Mouse (Mus musculus) heart, postnatal 0 days (tissue): Measurements from ENCODE around the gene Dnajb8. TPM values are rescaled to one million over a fixed set of nuclear protein-coding genes. Genes with fewer than 3 reads are reported as not detected.
A peak's percentile ranks its signal among the peaks of the same experiment; 100 is the strongest.

Experiments used
- ATAC-seq: fragments of 200-750 bp; cut with Nextera tagmentation; 2 replicates; pipeline ENCODE4 v1.8.0; 2017; ENCODE audit warnings: low read depth, moderate number of reproducible peaks, moderate library complexity; ENCODE audit not compliant: insufficient read depth
- DNase-seq: peaks from one replicate; pipeline ENCODE4 v3.0.0-alpha.2; 2016; ENCODE audit warnings: low spot score
- H3K27ac ChIP-seq: fragments of 300-500 bp; sonication (generic); 2 replicates; pipeline ENCODE4 v1.5.1; 2014; ENCODE audit warnings: low read depth, mild to moderate bottlenecking
- H3K27me3 ChIP-seq: fragments of 300-500 bp; sonication (generic); 2 replicates; pipeline ENCODE4 v1.6.1; 2014; ENCODE audit warnings: low read length, mixed read lengths; ENCODE audit not compliant: control insufficient read depth, insufficient read depth
- H3K36me3 ChIP-seq: fragments of 300-500 bp; sonication (generic); replicated peaks from 2 replicates; pipeline ENCODE4 v1.6.1; 2014; ENCODE audit warnings: low read length, mixed read lengths; ENCODE audit not compliant: control insufficient read depth, insufficient read depth
- H3K4me1 ChIP-seq: fragments of 300-500 bp; sonication (generic); 2 replicates; pipeline ENCODE4 v1.6.1; 2014; ENCODE audit warnings: antibody characterized with exemption; ENCODE audit not compliant: control insufficient read depth, insufficient read depth
- H3K4me2 ChIP-seq: fragments of 300-500 bp; sonication (generic); 2 replicates; pipeline ENCODE4 v1.6.1; 2014; ENCODE audit warnings: low read depth, mild to moderate bottlenecking, low read length, moderate library complexity
- H3K4me3 ChIP-seq: fragments of 300-500 bp; sonication (generic); 2 replicates; pipeline ENCODE4 v1.5.1; 2014; ENCODE audit warnings: low read depth, low read length
- H3K9ac ChIP-seq: fragments of 300-500 bp; sonication (generic); replicated peaks from 2 replicates; pipeline ENCODE4 v1.6.1; 2014; ENCODE audit warnings: low read depth, low read length, mixed read lengths
- H3K9me3 ChIP-seq: fragments of 300-500 bp; sonication (generic); replicated peaks from 2 replicates; pipeline ENCODE4 v1.6.1; 2016; ENCODE audit warnings: low read length; ENCODE audit not compliant: control insufficient read depth
- CTCF ChIP-seq: IDR thresholded peaks from 2 replicates; pipeline ENCODE4 v1.5.1; 2016; ENCODE audit warnings: antibody characterized with exemption, control low read depth, low read depth
- EP300 ChIP-seq: IDR thresholded peaks from 2 replicates; pipeline ENCODE4 v1.6.1; 2016; ENCODE audit warnings: antibody characterized with exemption, low read depth
- WGBS: fragments of 180-500 bp; shearing (Covaris S2); extraction: QIAGEN DNeasy Blood & Tissue Kit; methylation state at CpG from one replicate; pipeline ENCODE4 v1.1.7; 2014; 5-methylcytosine and 5-hydroxymethylcytosine counted together
- polyA plus RNA-seq: library from polyadenylated mRNA; unstranded; fragments of >200 nt; fragmentation: Nextera tagmentation; extraction: Ambion mirVana; gene quantifications from 2 replicates; pipeline ENCODE4 v1.2.1, GENCODE M21; 2015
- total RNA-seq: library from RNA; depleted of rRNA; stranded (reverse); fragments of >200 nt; gene quantifications from 2 replicates; pipeline ENCODE4 v1.2.3, GENCODE M21; 2014; ENCODE audit warnings: low replicate concordance

The Dnajb8 gene
- total and polyA plus RNA-seq, 2 experiments from 2014 or later: not detected

DNA sequence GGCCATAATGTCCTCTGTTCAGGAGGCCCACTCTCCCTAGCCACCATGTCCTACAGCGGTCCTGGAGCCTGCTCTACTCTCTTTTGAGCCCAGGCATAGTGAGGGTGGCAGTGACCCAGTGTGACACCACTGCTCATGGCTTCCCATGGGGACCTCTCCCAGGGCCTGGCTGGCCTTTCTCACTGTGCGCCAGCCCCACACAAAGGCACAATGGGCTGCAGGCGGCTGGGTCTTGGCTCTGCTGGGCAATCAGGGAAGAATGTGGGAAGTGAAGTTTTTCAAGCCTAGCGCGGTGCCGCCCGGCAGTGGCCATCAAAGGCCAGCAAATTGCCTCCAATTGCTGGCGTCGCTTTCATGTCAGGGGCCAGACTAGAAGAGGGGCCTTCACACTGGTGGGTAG, 40.1 kb downstream of the Dnajb8 start:
- DNase-seq (no peak), ATAC-seq (no peak)
- H3K4me3 ChIP-seq: no peak overlapping the region
- H3K36me3 ChIP-seq: no peaks in the 10 kb centered on the region; the same call in 1 of the 2 replicates
- H3K27me3 ChIP-seq: no peaks in the 10 kb centered on the region
- no peak overlapping the region for H3K4me2 ChIP-seq
- no peak for TF ChIP-seq EP300
- no peak for TF ChIP-seq CTCF
- 84% methylated on average over 9 of the region's 9 CpGs for WGBS
- no peak overlapping the region for H3K27ac ChIP-seq
- no peak overlapping the region for H3K9ac ChIP-seq
- no peaks in the 10 kb centered on the region for H3K4me1 ChIP-seq
- H3K9me3 ChIP-seq: no peaks in the 10 kb centered on the region

DNA sequence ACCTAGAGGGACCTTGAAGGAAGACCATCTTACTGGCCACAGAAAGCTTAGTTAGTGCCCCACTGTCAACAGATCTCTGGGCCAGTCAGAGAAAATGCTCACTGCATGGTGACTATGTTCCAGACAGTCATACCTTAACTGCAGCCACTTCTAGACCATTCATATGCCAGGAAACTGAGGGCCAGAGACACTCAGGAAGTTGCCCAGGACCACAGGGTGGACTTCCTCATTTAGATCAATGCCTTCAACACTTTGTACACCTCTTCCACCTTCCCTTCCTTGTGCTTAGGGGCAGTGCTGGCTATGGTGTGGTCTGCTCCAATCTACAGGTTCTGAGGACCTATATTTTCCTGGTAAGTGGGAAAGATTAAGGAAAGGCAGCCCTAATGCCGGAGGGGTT, 43.3 kb downstream of the Dnajb8 start:
- ATAC-seq (no peak), DNase-seq (no peak)
- H3K36me3 ChIP-seq: no peaks in the 10 kb centered on the region
- H3K4me3 ChIP-seq: no peak overlapping the region
- H3K4me2 ChIP-seq: no peak overlapping the region
- no peak overlapping the region for H3K9ac ChIP-seq
- 86% methylated on average over 1 of the region's 1 CpGs for WGBS
- no peak overlapping the region for H3K27ac ChIP-seq
- TF ChIP-seq EP300: no peak
- TF ChIP-seq CTCF: no peak
- no peaks in the 10 kb centered on the region for H3K27me3 ChIP-seq
- peaks cover 7% of the 10 kb centered on the region; the same call in 1 of the 2 replicates for H3K4me1 ChIP-seq
- no peaks in the 10 kb centered on the region for H3K9me3 ChIP-seq

DNA sequence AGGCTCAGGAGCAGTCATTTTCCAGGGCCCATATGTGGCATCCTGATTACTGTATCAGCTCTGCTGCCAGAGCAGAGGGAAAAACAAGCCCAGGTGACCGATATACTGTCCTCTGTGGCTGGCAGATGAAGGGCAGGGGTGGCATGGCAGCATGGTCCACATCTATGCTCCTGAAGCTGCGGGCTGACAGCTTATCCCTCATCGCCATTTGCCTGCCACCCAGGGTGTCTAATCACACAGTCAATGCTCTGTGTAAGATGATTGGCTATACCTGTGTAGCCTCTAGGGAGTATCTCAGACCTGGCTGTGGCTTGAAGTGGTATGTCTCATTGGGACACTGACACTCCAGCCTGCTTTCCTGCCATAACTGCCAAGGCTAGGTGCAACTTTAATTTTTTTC, 44.0 kb downstream of the Dnajb8 start:
- H3K27me3 ChIP-seq: no peaks in the 10 kb centered on the region
- H3K27ac ChIP-seq: no peak overlapping the region
- H3K4me1 ChIP-seq: peaks cover 7% of the 10 kb centered on the region; the same call in 1 of the 2 replicates
- no peak overlapping the region for H3K4me3 ChIP-seq
- TF ChIP-seq EP300: no peak
- TF ChIP-seq CTCF: no peak
- H3K9ac ChIP-seq: no peak overlapping the region
- no peak for DNase-seq
- H3K36me3 ChIP-seq: no peaks in the 10 kb centered on the region
- WGBS: 85% methylated on average over 3 of the region's 3 CpGs
- no peak for ATAC-seq
- no peak overlapping the region for H3K4me2 ChIP-seq
- no peaks in the 10 kb centered on the region for H3K9me3 ChIP-seq

DNA sequence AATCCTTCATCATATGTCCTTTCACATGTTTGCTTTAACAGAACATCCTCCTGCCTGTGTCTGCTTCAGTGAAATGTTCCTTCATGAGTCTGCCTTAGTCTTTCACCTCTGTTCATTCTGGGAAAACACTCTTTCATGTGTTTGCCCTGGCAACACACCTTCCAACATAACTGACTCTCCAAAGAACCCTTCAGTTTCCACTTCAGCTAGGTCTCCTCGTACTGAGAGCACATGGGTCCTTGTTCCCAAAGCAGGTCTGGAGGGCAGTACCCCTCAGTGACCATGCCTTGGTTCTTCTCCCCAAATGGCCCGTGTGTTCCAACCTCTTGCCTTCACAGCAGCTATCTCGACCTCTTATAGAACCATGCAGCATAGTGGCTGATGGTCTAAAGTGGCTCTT, 45.0 kb downstream of the Dnajb8 start:
- WGBS: 39% methylated on average over 3 of the region's 3 CpGs
- 0 out of 2 replicates have a peak, but pooled peaks have one; percentile 52 for ATAC-seq

DNA sequence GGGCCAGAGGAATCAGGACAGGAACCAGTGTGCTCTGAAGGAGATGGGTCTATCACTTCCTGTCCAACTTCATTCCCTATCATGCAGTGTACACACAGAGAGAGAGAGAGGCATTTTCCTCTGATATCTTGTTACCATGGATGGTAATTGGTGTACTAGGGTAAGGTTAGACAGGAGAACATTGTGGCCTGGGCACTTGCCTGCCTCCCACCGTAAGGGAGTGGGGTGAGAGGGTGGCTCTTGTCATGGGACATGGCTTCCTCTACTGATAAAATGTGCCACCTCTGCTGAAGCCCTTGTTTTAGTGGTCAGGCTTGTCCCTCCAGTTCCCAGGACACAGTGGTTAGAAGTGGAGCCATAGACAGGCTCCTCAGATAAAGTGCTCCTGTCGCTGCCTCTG, 45.9 kb downstream of the Dnajb8 start:
- Histone ChIP-seq H3K4me3 (no peak overlapping the region), H3K4me1 (peaks cover 7% of the 10 kb centered on the region; the same call in 1 of the 2 replicates), H3K36me3 (no peaks in the 10 kb centered on the region), H3K27ac (peak overlapping the region; percentile 38), H3K4me2 (no peak overlapping the region), H3K9me3 (no peaks in the 10 kb centered on the region), H3K9ac (no peak overlapping the region), H3K27me3 (no peaks in the 10 kb centered on the region)
- TF ChIP-seq CTCF: no peak
- TF ChIP-seq EP300: peak; percentile 50; the same call in 1 of the 2 replicates
- DNase-seq: peak; percentile 18
- WGBS: 44% methylated on average over 2 of the region's 2 CpGs
- ATAC-seq: peak; percentile 79

More for the DNA sequence above, 45.0 kb downstream of the Dnajb8 start:
- H3K9ac ChIP-seq: no peak overlapping the region
- no peak overlapping the region for H3K4me2 ChIP-seq
- H3K27ac ChIP-seq: peak overlapping the region; percentile 15; the same call in 1 of the 2 replicates
- H3K36me3 ChIP-seq: no peaks in the 10 kb centered on the region
- no peak overlapping the region for H3K4me3 ChIP-seq
- H3K9me3 ChIP-seq: no peaks in the 10 kb centered on the region
- no peak for DNase-seq
- H3K4me1 ChIP-seq: peaks cover 7% of the 10 kb centered on the region; the same call in 1 of the 2 replicates
- TF ChIP-seq CTCF (no peak), EP300 (no peak)
- H3K27me3 ChIP-seq: no peaks in the 10 kb centered on the region

DNA sequence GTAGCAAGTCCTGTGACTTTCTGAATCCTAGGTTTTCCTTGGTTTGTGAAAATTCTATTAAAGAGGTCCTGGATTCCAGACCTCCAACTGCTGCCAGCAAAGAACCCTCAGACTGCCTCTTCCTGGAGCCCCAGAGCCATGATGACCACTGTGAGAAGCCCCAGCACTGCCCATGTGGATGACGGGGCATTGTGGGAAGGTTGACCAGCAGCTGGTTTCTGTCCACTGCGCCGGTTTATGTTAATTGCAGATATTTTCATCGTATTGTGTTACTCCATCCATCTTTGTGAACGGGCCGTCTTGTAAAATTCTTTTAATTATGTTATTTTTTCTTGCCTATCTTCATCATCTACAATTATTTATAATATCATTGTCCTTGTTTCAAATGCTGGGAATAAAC, 52.6 kb downstream of the Dnajb8 start:
- TF ChIP-seq EP300 (no peak), CTCF (no peak)
- no peak for ATAC-seq

More for the DNA sequence above, 52.6 kb downstream of the Dnajb8 start:
- Histone ChIP-seq H3K27me3 (no peaks in the 10 kb centered on the region), H3K27ac (no peak overlapping the region), H3K4me3 (no peak overlapping the region), H3K4me2 (no peak overlapping the region), H3K9me3 (no peaks in the 10 kb centered on the region), H3K4me1 (no peaks in the 10 kb centered on the region), H3K9ac (no peak overlapping the region), H3K36me3 (no peaks in the 10 kb centered on the region)
- WGBS: 87% methylated on average over 6 of the region's 6 CpGs
- DNase-seq: no peak
